Mouse (Mus musculus): ENCODE data around the gene Hist1h2bk. TPM values are rescaled to one million over a fixed set of nuclear protein-coding genes. Genes with fewer than 3 reads are reported as not detected.

The Hist1h2bk gene
- polyA plus RNA-seq, 1 experiment from 2014 or later: 5.0 TPM

Other genes starting within 250 kb of the Hist1h2bk start
- 2.4 and 4.7 TPM in 2 replicates for gene Hist1h2an, start 248.7 kb upstream of the Hist1h2bk start, polyA plus RNA-seq (2015; fragmentation: Nextera tagmentation; extraction: Ambion mirVana)
- 2.0 TPM in 2 replicates for gene Hist1h2bp, start 248.4 kb upstream of the Hist1h2bk start, polyA plus RNA-seq (2015; fragmentation: Nextera tagmentation; extraction: Ambion mirVana)
- gene Hist1h2bq, start 225.7 kb upstream of the Hist1h2bk start, polyA plus RNA-seq (2015; fragmentation: Nextera tagmentation; extraction: Ambion mirVana): 14.5 and 16.7 TPM in 2 replicates
- 1.7 TPM in 1 of 2 replicates, not detected in the other for gene Hist1h2ao, start 225.4 kb upstream of the Hist1h2bk start, polyA plus RNA-seq (2015; fragmentation: Nextera tagmentation; extraction: Ambion mirVana)
- gene Hist1h4m, start 224.1 kb upstream of the Hist1h2bk start, polyA plus RNA-seq (2015; fragmentation: Nextera tagmentation; extraction: Ambion mirVana): not detected in 2 replicates
- 12.0 and 15.9 TPM in 2 replicates for gene Hist1h4n, start 203.7 kb upstream of the Hist1h2bk start, polyA plus RNA-seq (2015; fragmentation: Nextera tagmentation; extraction: Ambion mirVana)
- gene Hist1h2ap, start 202.4 kb upstream of the Hist1h2bk start, polyA plus RNA-seq (2015; fragmentation: Nextera tagmentation; extraction: Ambion mirVana): 2,704 and 3,243 TPM in 2 replicates
- 15.0 and 16.4 TPM in 2 replicates for gene Hist1h2br, start 202.1 kb upstream of the Hist1h2bk start, polyA plus RNA-seq (2015; fragmentation: Nextera tagmentation; extraction: Ambion mirVana)
- gene Zfp184, start 90.8 kb upstream of the Hist1h2bk start, polyA plus RNA-seq (2015; fragmentation: Nextera tagmentation; extraction: Ambion mirVana): 6.2 and 7.5 TPM in 2 replicates
- gene Pom121l2, start 54.7 kb upstream of the Hist1h2bk start, polyA plus RNA-seq (2015; fragmentation: Nextera tagmentation; extraction: Ambion mirVana): 0.06 TPM in 1 of 2 replicates, not detected in the other
- 1.4 and 1.5 TPM in 2 replicates for gene Prss16, start 26.1 kb upstream of the Hist1h2bk start, polyA plus RNA-seq (2015; fragmentation: Nextera tagmentation; extraction: Ambion mirVana)
- 3.0 and 7.8 TPM in 2 replicates for gene Hist1h2ah, start 302 bp upstream of the Hist1h2bk start, polyA plus RNA-seq (2015; fragmentation: Nextera tagmentation; extraction: Ambion mirVana)
- 21.0 and 23.6 TPM in 2 replicates for gene Hist1h4i, start 5.5 kb downstream of the Hist1h2bk start, polyA plus RNA-seq (2015; fragmentation: Nextera tagmentation; extraction: Ambion mirVana)
- gene Hist1h2ag, start 7.1 kb downstream of the Hist1h2bk start, polyA plus RNA-seq (2015; fragmentation: Nextera tagmentation; extraction: Ambion mirVana): 23.9 and 40.6 TPM in 2 replicates
- 9.6 and 9.9 TPM in 2 replicates for gene Hist1h2bj, start 7.3 kb downstream of the Hist1h2bk start, polyA plus RNA-seq (2015; fragmentation: Nextera tagmentation; extraction: Ambion mirVana)
- not detected in 2 replicates for gene Vmn1r188, start 48.6 kb downstream of the Hist1h2bk start, polyA plus RNA-seq (2015; fragmentation: Nextera tagmentation; extraction: Ambion mirVana)
- not detected in 2 replicates for gene Vmn1r189, start 70.0 kb downstream of the Hist1h2bk start, polyA plus RNA-seq (2015; fragmentation: Nextera tagmentation; extraction: Ambion mirVana)
- not detected in 2 replicates for gene Vmn1r191, start 148.1 kb downstream of the Hist1h2bk start, polyA plus RNA-seq (2015; fragmentation: Nextera tagmentation; extraction: Ambion mirVana)
- not detected in 2 replicates for gene Vmn1r192, start 155.3 kb downstream of the Hist1h2bk start, polyA plus RNA-seq (2015; fragmentation: Nextera tagmentation; extraction: Ambion mirVana)
- not detected in 2 replicates for gene Vmn1r193, start 187.3 kb downstream of the Hist1h2bk start, polyA plus RNA-seq (2015; fragmentation: Nextera tagmentation; extraction: Ambion mirVana)
- gene Vmn1r194, start 208.3 kb downstream of the Hist1h2bk start, polyA plus RNA-seq (2015; fragmentation: Nextera tagmentation; extraction: Ambion mirVana): not detected in 2 replicates
- gene Vmn1r195, start 234.7 kb downstream of the Hist1h2bk start, polyA plus RNA-seq (2015; fragmentation: Nextera tagmentation; extraction: Ambion mirVana): not detected in 2 replicates